Mouse (Mus musculus) left cerebral cortex, adult 8-10 months (tissue): ENCODE measurements at regions not wholly inside any gene's neighbourhood (a gene's known extent, or its start where the extent isn't known, plus 50 kb on each side); places are given as distances from the start of the nearest gene placed in this dataset.

ENCODE experiments used
- DNase-seq, 2 experiments: peaks; one replicate each; pipeline ENCODE4 v3.0.0; 2022; ENCODE audit warnings: low spot score in 2 of 2

DNA sequence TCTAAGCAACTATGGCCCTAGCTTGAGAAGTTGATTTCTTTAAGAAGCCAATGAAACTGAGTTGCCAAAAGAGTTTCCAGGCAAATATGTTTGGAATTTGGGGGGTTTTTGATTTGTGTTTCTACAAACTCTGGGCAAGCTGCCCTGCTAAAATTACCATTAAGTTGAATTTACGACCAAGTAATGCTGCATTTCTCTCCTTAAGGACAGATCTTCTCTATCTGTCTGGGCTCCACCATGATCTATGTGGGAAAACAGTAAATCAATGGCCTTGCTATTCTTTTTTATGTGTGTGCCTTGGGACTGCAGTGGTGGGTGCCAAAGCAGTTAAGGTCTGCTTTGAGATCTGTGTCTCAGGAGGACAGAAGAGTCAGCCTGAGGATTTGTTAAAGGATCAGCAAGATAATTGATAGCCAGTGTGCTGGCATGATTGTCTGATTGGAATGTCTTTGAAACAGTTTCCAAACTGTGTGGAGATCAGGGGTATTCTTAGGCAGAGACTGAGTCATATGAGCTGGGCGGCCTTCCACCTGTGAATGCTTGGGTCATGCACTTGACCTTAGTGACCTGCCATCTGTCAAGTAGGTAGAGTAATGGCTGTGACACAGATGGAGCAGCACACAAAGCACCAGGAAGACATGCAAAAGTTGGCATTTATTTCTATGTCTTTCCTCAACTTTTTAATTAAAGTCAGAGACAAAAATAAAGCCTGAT is 91.1 kb upstream of the Pmch start:
- DNase-seq: no peak

DNA sequence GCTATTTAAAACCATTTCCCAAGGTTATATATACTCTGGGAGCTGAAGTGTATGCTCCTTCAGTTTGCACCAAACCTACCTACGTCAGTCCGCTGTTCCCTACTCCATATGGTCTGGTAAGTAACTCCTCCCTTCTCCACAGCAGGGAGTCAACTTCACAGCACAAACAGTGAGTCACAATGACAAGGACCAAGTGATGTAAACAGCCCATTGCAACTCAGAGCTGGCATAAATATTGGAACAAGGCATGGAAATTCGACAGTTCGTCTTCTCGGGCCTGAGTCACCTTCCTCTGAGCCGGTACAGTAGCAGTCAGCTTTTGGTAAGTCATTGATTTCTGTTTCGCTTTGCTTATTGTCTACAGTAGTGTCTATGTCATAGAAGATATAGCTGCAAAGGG is 82.2 kb upstream of the Pmch start:
- DNase-seq: peak in 1 of 2 experiments; percentile 9

DNA sequence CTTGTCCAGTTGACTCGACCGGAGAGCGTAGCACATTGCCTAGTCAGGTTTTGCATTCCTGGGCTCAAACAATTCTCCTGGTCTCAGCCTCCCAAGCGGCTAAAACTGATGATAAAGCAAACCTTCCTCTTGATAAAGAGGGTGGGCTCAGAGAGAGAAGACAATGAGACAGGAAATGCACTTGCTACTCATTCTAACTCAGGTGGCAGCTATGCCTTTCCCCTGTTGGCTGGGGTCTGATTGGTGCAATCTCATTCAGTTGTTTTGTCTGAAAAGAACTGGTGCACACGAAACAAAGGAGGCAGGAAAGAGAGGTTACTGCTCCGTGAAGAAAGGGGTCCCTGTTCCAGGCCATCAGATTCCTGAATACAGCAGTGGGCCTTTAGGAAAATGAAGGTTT is 80.0 kb upstream of the Pmch start:
- no peak for DNase-seq

DNA sequence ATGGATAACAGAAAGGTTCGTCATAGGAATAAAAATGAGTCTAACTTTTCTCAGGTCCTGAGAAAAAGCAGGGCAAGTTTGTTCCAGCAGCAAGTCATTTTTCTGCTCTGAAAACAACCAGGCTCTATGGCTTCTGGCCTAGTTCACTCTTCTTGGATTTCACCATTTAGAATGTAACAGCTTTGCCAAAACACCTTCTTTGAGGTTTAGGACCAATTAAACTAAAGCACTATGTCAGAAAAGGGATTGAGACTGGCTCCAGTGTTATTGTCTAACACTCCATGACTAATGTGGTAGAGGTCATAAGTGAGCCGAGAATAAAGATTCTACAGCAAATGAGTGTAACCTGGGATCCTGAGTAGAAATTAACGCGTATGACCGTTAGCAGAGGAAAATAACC is 58.9 kb upstream of the Pmch start:
- no peak for DNase-seq
